Mouse (Mus musculus): ENCODE data around the gene Ndufa1. TPM values are rescaled to one million over a fixed set of nuclear protein-coding genes. Genes with fewer than 3 reads are reported as not detected.

Gene Ndufa1
- 100 to 1,000 TPM; 116 to 126 TPM for total RNA-seq (2023)

DNA sequence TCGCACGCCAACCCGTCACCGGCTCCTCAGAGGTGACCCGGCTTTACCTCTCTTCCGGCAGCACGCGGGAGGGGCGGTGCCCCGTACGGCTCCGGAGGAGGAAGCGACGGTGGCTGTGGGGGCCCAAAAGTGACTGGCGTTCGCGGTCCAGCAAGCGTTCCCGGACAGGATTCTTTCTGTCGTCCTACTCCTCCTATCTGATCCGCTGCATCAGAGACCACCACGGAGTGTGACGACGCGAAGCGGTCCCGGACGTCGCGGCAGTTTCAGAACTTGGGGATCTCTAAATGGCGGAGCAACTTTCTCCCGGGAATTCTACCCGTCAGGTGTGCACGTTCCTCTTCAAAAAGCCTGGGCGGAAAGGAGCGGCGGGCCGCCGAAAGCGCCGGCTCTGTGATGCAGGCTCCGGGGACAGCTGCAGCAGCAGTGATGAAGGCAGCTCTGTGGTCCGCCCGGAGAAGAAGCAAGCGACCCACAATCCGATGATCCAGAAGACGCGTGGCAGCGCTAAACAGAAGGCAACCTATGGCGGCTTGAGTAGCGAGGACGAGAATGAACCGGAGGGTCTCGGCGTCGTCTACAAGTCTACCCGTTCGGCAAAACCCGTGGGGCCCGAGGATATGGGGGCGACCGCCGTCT lies at the start of gene Ndufa1, which contains the start of gene Rnf113a1:
TSS of gene Ndufa1 (minus strand) at position 59 of the 639 bp plus-strand sequence.
TSS of gene Rnf113a1 (plus strand) at position 141 of the 639 bp plus-strand sequence.

DNA sequence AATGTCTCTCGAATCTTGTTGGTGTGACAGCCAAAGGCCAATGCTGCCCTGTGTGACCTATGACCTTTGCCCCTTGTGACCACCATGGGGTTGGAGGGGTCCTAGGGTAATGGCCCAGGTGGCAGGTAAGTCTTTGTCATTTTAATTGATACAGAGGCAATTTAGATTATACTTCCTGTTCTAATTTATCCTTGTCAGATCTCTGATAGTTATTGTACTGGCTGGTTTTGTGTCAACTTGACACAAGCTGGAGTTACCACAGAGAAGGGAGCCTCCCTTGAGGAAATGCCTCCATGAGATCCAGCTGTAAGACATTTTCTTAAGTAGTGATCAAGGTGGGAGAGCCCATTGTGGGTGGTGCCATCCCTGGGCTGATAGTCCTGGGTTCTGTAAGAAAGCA lies 31.2 kb upstream of the Ndufa1 start, which contains the start of gene Rhox1:
TSS of gene Rhox1 (minus strand) at position 101 of the 400 bp plus-strand sequence.

DNA sequence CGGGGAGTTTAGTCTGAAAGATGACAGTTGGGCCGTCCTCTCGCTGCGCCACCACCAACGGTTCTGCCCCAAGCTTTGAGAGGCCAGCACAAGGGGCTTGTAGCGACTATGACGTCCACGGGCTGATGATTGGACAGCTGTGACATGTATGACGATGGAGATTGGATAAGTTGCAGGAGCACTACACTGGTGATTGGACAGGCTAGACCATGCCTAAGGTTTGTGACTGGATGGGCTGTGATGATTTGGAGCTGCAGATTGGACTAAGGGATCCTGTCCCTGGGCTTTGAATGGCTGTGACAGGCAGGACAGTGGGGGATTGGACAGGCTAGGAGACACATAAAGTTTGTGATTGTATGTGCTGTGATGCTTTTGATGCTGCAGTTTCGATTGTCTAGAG lies 20.0 kb upstream of the Ndufa1 start, which contains the start of gene Gm9:
TSS of gene Gm9 (minus strand) at position 101 of the 400 bp plus-strand sequence.

DNA sequence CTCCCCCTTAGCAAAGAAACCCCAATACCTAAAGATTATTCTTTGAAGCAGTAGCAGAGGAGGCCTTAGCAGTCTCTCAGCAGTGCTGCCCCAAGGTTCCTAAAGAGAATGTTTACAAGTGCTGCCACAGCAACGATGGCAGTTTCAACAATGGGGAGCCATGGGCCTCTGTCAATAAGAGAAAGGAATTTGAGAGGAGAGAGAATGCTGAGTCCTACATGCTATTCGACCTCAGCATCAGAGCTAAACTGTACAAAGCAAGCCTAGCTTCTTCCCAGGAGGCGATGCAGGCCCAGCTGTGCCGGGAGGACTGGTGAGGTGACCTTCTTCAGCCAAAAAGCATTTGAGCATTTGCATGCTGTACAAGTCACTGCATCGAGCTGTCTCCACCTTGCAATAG lies 22.2 kb downstream of the Ndufa1 start, which contains the start of gene Akap14:
TSS of gene Akap14 (minus strand) at position 101 of the 400 bp plus-strand sequence.

Other genes starting within 250 kb of the Ndufa1 start
- gene Sept6, start 199.4 kb downstream of the Ndufa1 start, total RNA-seq (2023), result 10 to 100 TPM; 30.3 to 31.3 TPM
- gene Sowahd, start 142.3 kb downstream of the Ndufa1 start, total RNA-seq (2023), result under 1 TPM in 1 of 2 experiments, not detected in 1; 0.31 TPM
- 100 to 1,000 TPM; 688 to 744 TPM for gene Rpl39, start 105.8 kb downstream of the Ndufa1 start, total RNA-seq (2023)
- gene Upf3b, start 80.8 kb downstream of the Ndufa1 start, total RNA-seq (2023), result 10 to 100 TPM; 13.9 to 15.1 TPM
- 10 to 100 TPM; 11.4 to 14.1 TPM for gene Nkap, start 64.4 kb downstream of the Ndufa1 start, total RNA-seq (2023)
- not detected for gene Akap14, start 22.3 kb downstream of the Ndufa1 start, total RNA-seq (2023)
- gene Rnf113a1, start 82 bp upstream of the Ndufa1 start, total RNA-seq (2023), result 1 to 10 TPM; 1.0 to 2.6 TPM
- not detected for gene Gm9, start 19.9 kb upstream of the Ndufa1 start, total RNA-seq (2023)
- not detected for gene Rhox1, start 31.1 kb upstream of the Ndufa1 start, total RNA-seq (2023)
- gene Rhox2a, start 53.8 kb upstream of the Ndufa1 start, total RNA-seq (2023), result not detected
- not detected for gene Rhox3a, start 58.8 kb upstream of the Ndufa1 start, total RNA-seq (2023)
- gene Rhox4a, start 74.2 kb upstream of the Ndufa1 start, total RNA-seq (2023), result not detected
- not detected for gene Rhox3a2, start 188.9 kb upstream of the Ndufa1 start, total RNA-seq (2023)
- not detected for gene Rhox4a2, start 199.7 kb upstream of the Ndufa1 start, total RNA-seq (2023)
- not detected for gene Rhox2b, start 220.9 kb upstream of the Ndufa1 start, total RNA-seq (2023)
- not detected for gene Rhox4b, start 241.3 kb upstream of the Ndufa1 start, total RNA-seq (2023)